Mouse (Mus musculus): ENCODE data around the gene Ing1. TPM values are rescaled to one million over a fixed set of nuclear protein-coding genes. Genes with fewer than 3 reads are reported as not detected.

Gene Ing1
- polyA plus RNA-seq, 1 experiment: 21.8 TPM

- TF ChIP-seq TCF12 (IDR thresholded peaks at IDR 0.05; ENCODE audit: insufficient read depth, poor library complexity, severe bottlenecking) (no peak), E2F4 (IDR thresholded peaks at IDR 0.05; ENCODE audit: insufficient read depth) (no peak), SRF (IDR thresholded peaks at IDR 0.05; ENCODE audit: control insufficient read depth, insufficient read length, low read depth) (no peak)
- Histone ChIP-seq H3K36me3 (ENCODE audit: control insufficient read depth, insufficient read depth) (no peaks in the 10 kb centered on the region), H3K79me2 (ENCODE audit: control insufficient read depth, insufficient read depth) (no peaks in the 10 kb centered on the region), H3K4me2 (ENCODE audit: low read depth) (no peak overlapping the region), H3K27me3 (ENCODE audit: control insufficient read depth, insufficient read depth, insufficient read length) (no peaks in the 10 kb centered on the region), H3K4me3 (no peak overlapping the region), H3ac (ENCODE audit: control insufficient read depth, insufficient read length) (no peak overlapping the region)
Measured at GRCm38 (mm10) chr8:11569260-11570097, 14.1 kb downstream of the Ing1 start.

- Histone ChIP-seq H3K4me3 (no peak overlapping the region), H3K27me3 (ENCODE audit: control insufficient read depth, insufficient read depth, insufficient read length) (no peaks in the 10 kb centered on the region), H3K4me2 (ENCODE audit: low read depth) (no peak overlapping the region), H3ac (ENCODE audit: control insufficient read depth, insufficient read length) (no peak overlapping the region), H3K36me3 (ENCODE audit: control insufficient read depth, insufficient read depth) (no peaks in the 10 kb centered on the region), H3K79me2 (ENCODE audit: control insufficient read depth, insufficient read depth) (no peaks in the 10 kb centered on the region)
- no peak for TF ChIP-seq POLR2A (IDR thresholded peaks at IDR 0.05; ENCODE audit: insufficient read length, low read depth)
- TF ChIP-seq POLR2AphosphoS2 (IDR thresholded peaks at IDR 0.05; ENCODE audit: insufficient read length, low read depth): no peak
- no peak for TF ChIP-seq SRF (IDR thresholded peaks at IDR 0.05; ENCODE audit: control insufficient read depth, insufficient read length, low read depth)
- TF ChIP-seq MYOD1 (IDR thresholded peaks at IDR 0.05; ENCODE audit: control insufficient read depth in 1 of 3, insufficient read length in 2 of 3, low read depth in 2 of 3): no peak
- TF ChIP-seq USF1 (IDR thresholded peaks at IDR 0.05; ENCODE audit: low read depth): no peak
- no peak for TF ChIP-seq MYOG (IDR thresholded peaks at IDR 0.05; ENCODE audit: control insufficient read depth in 1 of 3, insufficient read depth in 1 of 3, insufficient read length in 2 of 3, low read depth in 2 of 3)
- TF ChIP-seq CEBPB (IDR thresholded peaks at IDR 0.05; ENCODE audit: insufficient read depth, poor library complexity, severe bottlenecking): no peak
Measured at GRCm38 (mm10) chr8:11570742-11571141, 15.4 kb downstream of the Ing1 start.

- Histone ChIP-seq H3K4me2 (ENCODE audit: low read depth) (no peak overlapping the region), H3K27me3 (ENCODE audit: control insufficient read depth, insufficient read depth, insufficient read length) (no peaks in the 10 kb centered on the region), H3K36me3 (ENCODE audit: control insufficient read depth, insufficient read depth) (no peaks in the 10 kb centered on the region), H3K4me3 (no peak overlapping the region), H3K79me2 (ENCODE audit: control insufficient read depth, insufficient read depth) (no peaks in the 10 kb centered on the region), H3ac (ENCODE audit: control insufficient read depth, insufficient read length) (no peak overlapping the region)
- TF ChIP-seq MYOG (IDR thresholded peaks at IDR 0.05; ENCODE audit: control insufficient read depth in 1 of 3, insufficient read depth in 1 of 3, insufficient read length in 2 of 3, low read depth in 2 of 3) (no peak), USF1 (IDR thresholded peaks at IDR 0.05; ENCODE audit: low read depth) (no peak), TCF12 (IDR thresholded peaks at IDR 0.05; ENCODE audit: insufficient read depth, poor library complexity, severe bottlenecking) (no peak), TCF3 (IDR thresholded peaks at IDR 0.05; ENCODE audit: insufficient read length, low read depth) (no peak), POLR2A (IDR thresholded peaks at IDR 0.05; ENCODE audit: insufficient read length, low read depth) (no peak), CEBPB (IDR thresholded peaks at IDR 0.05; ENCODE audit: insufficient read depth, poor library complexity, severe bottlenecking) (no peak), MAX (IDR thresholded peaks at IDR 0.05; ENCODE audit: low read depth) (no peak), MYOD1 (IDR thresholded peaks at IDR 0.05; ENCODE audit: control insufficient read depth in 1 of 3, insufficient read length in 2 of 3, low read depth in 2 of 3) (no peak), POLR2AphosphoS2 (IDR thresholded peaks at IDR 0.05; ENCODE audit: insufficient read length, low read depth) (no peak), E2F4 (IDR thresholded peaks at IDR 0.05; ENCODE audit: insufficient read depth) (no peak), SRF (IDR thresholded peaks at IDR 0.05; ENCODE audit: control insufficient read depth, insufficient read length, low read depth) (no peak), REST (IDR thresholded peaks at IDR 0.05; ENCODE audit: insufficient read depth, insufficient read length) (no peak)
Measured at GRCm38 (mm10) chr8:11571950-11572349, 16.6 kb downstream of the Ing1 start.

- TF ChIP-seq POLR2A (IDR thresholded peaks at IDR 0.05; ENCODE audit: insufficient read length, low read depth): no peak
- peak; percentile 48 for TF ChIP-seq TCF3 (IDR thresholded peaks at IDR 0.05; ENCODE audit: insufficient read length, low read depth)
- TF ChIP-seq REST (IDR thresholded peaks at IDR 0.05; ENCODE audit: insufficient read depth, insufficient read length): no peak
- no peak for TF ChIP-seq POLR2AphosphoS2 (IDR thresholded peaks at IDR 0.05; ENCODE audit: insufficient read length, low read depth)
- no peak for TF ChIP-seq E2F4 (IDR thresholded peaks at IDR 0.05; ENCODE audit: insufficient read depth)
- TF ChIP-seq CEBPB (IDR thresholded peaks at IDR 0.05; ENCODE audit: insufficient read depth, poor library complexity, severe bottlenecking): no peak
- TF ChIP-seq TCF12 (IDR thresholded peaks at IDR 0.05; ENCODE audit: insufficient read depth, poor library complexity, severe bottlenecking): peak; percentile 36
- TF ChIP-seq SRF (IDR thresholded peaks at IDR 0.05; ENCODE audit: control insufficient read depth, insufficient read length, low read depth): no peak
- no peak for TF ChIP-seq USF1 (IDR thresholded peaks at IDR 0.05; ENCODE audit: low read depth)
- TF ChIP-seq MAX (IDR thresholded peaks at IDR 0.05; ENCODE audit: low read depth): no peak
- peak in 1 of 3 experiments; percentile 86 for TF ChIP-seq MYOG (IDR thresholded peaks at IDR 0.05; ENCODE audit: control insufficient read depth in 1 of 3, insufficient read depth in 1 of 3, insufficient read length in 2 of 3, low read depth in 2 of 3)
- TF ChIP-seq MYOD1 (IDR thresholded peaks at IDR 0.05; ENCODE audit: control insufficient read depth in 1 of 3, insufficient read length in 2 of 3, low read depth in 2 of 3): peak in 2 of 3 experiments; percentile 59 to 68
- no peaks in the 10 kb centered on the region for H3K36me3 ChIP-seq (ENCODE audit: control insufficient read depth, insufficient read depth)
- H3K4me2 ChIP-seq (ENCODE audit: low read depth): no peak overlapping the region
Measured at GRCm38 (mm10) chr8:11572428-11572827, 17.1 kb downstream of the Ing1 start.

More at GRCm38 (mm10) chr8:11572428-11572827, 17.1 kb downstream of the Ing1 start:
- no peaks in the 10 kb centered on the region for H3K27me3 ChIP-seq (ENCODE audit: control insufficient read depth, insufficient read depth, insufficient read length)
- H3K79me2 ChIP-seq (ENCODE audit: control insufficient read depth, insufficient read depth): no peaks in the 10 kb centered on the region
- H3K4me3 ChIP-seq: no peak overlapping the region
- no peak overlapping the region for H3ac ChIP-seq (ENCODE audit: control insufficient read depth, insufficient read length)

Measured in myocyte (in vitro differentiated cells).